Mouse (Mus musculus) kidney, adult 2 months (tissue): ENCODE measurements around the gene Supt4a.

Experiments used
- CTCF ChIP-seq: fragments of 200-500 bp; conservative IDR thresholded peaks from 2 replicates; pipeline ENCODE4 v1.5.1; 2011; ENCODE audit warnings: low read depth, mild to moderate bottlenecking, control low read depth, low read length, moderate library complexity, mixed read lengths; ENCODE audit not compliant: insufficient read depth, insufficient read length
- POLR2A ChIP-seq: fragments of 200-500 bp; IDR thresholded peaks from one replicate; pipeline ENCODE4 v1.6.1; 2011; ENCODE audit warnings: low read depth, low read length, control low read depth

DNA sequence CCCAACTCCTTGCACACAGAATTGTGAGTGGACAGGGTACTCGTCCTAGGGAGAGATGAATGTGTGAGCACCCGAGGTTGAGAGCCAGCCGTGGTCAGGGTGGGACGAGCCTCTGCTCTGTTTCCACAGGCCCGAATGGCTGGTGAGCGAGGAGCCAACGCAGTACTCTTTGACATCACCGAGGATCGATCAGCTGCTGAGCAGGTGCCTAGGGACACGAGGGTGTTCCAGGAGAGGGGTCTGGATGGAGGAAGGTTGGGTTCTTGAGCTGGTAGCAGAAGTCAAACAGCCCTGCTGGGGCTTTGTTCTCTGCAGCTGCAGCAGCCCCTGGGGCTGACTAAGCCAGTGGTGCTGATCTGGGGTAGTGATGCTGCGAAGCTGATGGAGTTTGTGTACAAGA is 10.3 kb upstream of the Supt4a start:
- no peak for TF ChIP-seq CTCF
- TF ChIP-seq POLR2A, result no peak
